Mouse (Mus musculus) heart, embryonic 14.5 days (tissue): ENCODE results near the gene Tac2. TPM values are rescaled to one million over a fixed set of nuclear protein-coding genes. Genes with fewer than 3 reads are reported as not detected.

Experiments used
- ATAC-seq: fragments of 200-750 bp; cut with Nextera tagmentation; 2 replicates; pipeline ENCODE4 v1.8.0; 2017; ENCODE audit warnings: low read depth, moderate TSS enrichment; ENCODE audit not compliant: insufficient number of reproducible peaks, insufficient read depth, low FRiP score
- H3K27ac ChIP-seq, 2 experiments: fragments of 200-500 bp in 1 of 2; fragments of 300-500 bp in 1 of 2; sonication (generic) in 1 of 2; replicated peaks in 1 of 2; 2 replicates each; pipeline ENCODE4 v1.5.1; 2012 to 2014; ENCODE audit warnings: low read depth in 2 of 2, low read length in 2 of 2, control low read depth in 1 of 2, mild to moderate bottlenecking in 1 of 2, mixed read lengths in 1 of 2; ENCODE audit not compliant: control insufficient read depth in 1 of 2, insufficient read depth in 1 of 2
- H3K27me3 ChIP-seq: fragments of 300-500 bp; sonication (generic); 2 replicates; pipeline ENCODE4 v1.6.1; 2014; ENCODE audit warnings: mild to moderate bottlenecking, low read length, control low read depth; ENCODE audit not compliant: control insufficient read depth, insufficient read depth
- H3K36me3 ChIP-seq: fragments of 300-500 bp; sonication (generic); 2 replicates; pipeline ENCODE4 v1.6.1; 2014; ENCODE audit warnings: mild to moderate bottlenecking, control low read depth, low read length, mixed read lengths; ENCODE audit not compliant: control insufficient read depth, insufficient read depth
- H3K4me1 ChIP-seq, 2 experiments: fragments of 200-500 bp in 1 of 2; fragments of 300-500 bp in 1 of 2; sonication (generic) in 1 of 2; 2 replicates each; pipeline ENCODE4 v1.6.1; 2012 to 2014; ENCODE audit warnings: low read length in 2 of 2, control low read depth in 1 of 2, mixed read lengths in 1 of 2; ENCODE audit not compliant: control insufficient read depth in 2 of 2, insufficient read depth in 2 of 2
- H3K4me2 ChIP-seq: fragments of 300-500 bp; sonication (generic); 2 replicates; pipeline ENCODE4 v1.6.1; 2014; ENCODE audit warnings: mild to moderate bottlenecking, low read length
- H3K4me3 ChIP-seq, 2 experiments: fragments of 200-500 bp in 1 of 2; fragments of 300-500 bp in 1 of 2; sonication (generic) in 1 of 2; 2 replicates each; pipeline ENCODE4 v1.5.1; 2012 to 2014; ENCODE audit warnings: low read length in 2 of 2, mild to moderate bottlenecking in 2 of 2, control low read depth in 1 of 2, low read depth in 1 of 2, moderate library complexity in 1 of 2; ENCODE audit not compliant: control insufficient read depth in 1 of 2, insufficient read depth in 1 of 2
- H3K9ac ChIP-seq: fragments of 300-500 bp; sonication (generic); 2 replicates; pipeline ENCODE4 v1.6.1; 2014; ENCODE audit warnings: mild to moderate bottlenecking, low read length
- H3K9me3 ChIP-seq: fragments of 300-500 bp; sonication (generic); 2 replicates; pipeline ENCODE4 v1.6.1; 2016; ENCODE audit warnings: low read length, control low read depth; ENCODE audit not compliant: control insufficient read depth
- WGBS: fragments of 180-500 bp; shearing (Covaris S2); extraction: QIAGEN DNeasy Blood & Tissue Kit; methylation state at CpG from one replicate; pipeline ENCODE4 v1.1.7; 2014; 5-methylcytosine and 5-hydroxymethylcytosine counted together
- polyA plus RNA-seq: library from polyadenylated mRNA; unstranded; fragments of >200 nt; fragmentation: Nextera tagmentation; extraction: Ambion mirVana; gene quantifications from 2 replicates; pipeline ENCODE4 v1.2.1, GENCODE M21; 2014

Tac2 gene
- polyA plus RNA-seq, 1 experiment from 2014 or later, result 1.3 TPM

GRCm38 (mm10) chr10:127679881-127680280 is 44.4 kb upstream of the Tac2 start:
- Histone ChIP-seq H3K4me1 (peaks cover 0 to 7% of the 10 kb centered on the region in 2 experiments; a peak in 1 of 4 replicates), H3K27me3 (no peaks in the 10 kb centered on the region), H3K9ac (no peak overlapping the region), H3K9me3 (no peaks in the 10 kb centered on the region), H3K27ac (no peak overlapping the region), H3K4me3 (no peak overlapping the region), H3K4me2 (no peak overlapping the region), H3K36me3 (no peaks in the 10 kb centered on the region)
- ATAC-seq, result no peak
- 78% methylated on average over 3 of the region's 3 CpGs for WGBS

- Histone ChIP-seq H3K9me3 (no peaks in the 10 kb centered on the region), H3K4me3 (no peak overlapping the region), H3K4me2 (no peak overlapping the region), H3K36me3 (no peaks in the 10 kb centered on the region), H3K9ac (no peak overlapping the region), H3K27me3 (no peaks in the 10 kb centered on the region), H3K27ac (no peak overlapping the region), H3K4me1 (peaks cover 0 to 4% of the 10 kb centered on the region in 2 experiments; a peak in 1 of 4 replicates)
- 87% methylated on average over 6 of the region's 6 CpGs for WGBS
- no peak for ATAC-seq
These were observed 41.4 kb upstream of the Tac2 start for GRCm38 (mm10) chr10:127682886-127683285.

- H3K27me3 ChIP-seq, result no peaks in the 10 kb centered on the region
- peaks cover 62% of the 10 kb centered on the region for H3K36me3 ChIP-seq
- no peaks in the 10 kb centered on the region for H3K4me1 ChIP-seq
- no peak for ATAC-seq
- no peak overlapping the region for H3K9ac ChIP-seq
- WGBS, result 24% methylated on average over 1 of the region's 1 CpGs
- H3K4me2 ChIP-seq, result no peak overlapping the region
- no peak overlapping the region for H3K4me3 ChIP-seq
- no peak overlapping the region for H3K27ac ChIP-seq
- no peaks in the 10 kb centered on the region for H3K9me3 ChIP-seq
These were observed 33.2 kb upstream of the Tac2 start for GRCm38 (mm10) chr10:127691053-127691452.

DNA sequence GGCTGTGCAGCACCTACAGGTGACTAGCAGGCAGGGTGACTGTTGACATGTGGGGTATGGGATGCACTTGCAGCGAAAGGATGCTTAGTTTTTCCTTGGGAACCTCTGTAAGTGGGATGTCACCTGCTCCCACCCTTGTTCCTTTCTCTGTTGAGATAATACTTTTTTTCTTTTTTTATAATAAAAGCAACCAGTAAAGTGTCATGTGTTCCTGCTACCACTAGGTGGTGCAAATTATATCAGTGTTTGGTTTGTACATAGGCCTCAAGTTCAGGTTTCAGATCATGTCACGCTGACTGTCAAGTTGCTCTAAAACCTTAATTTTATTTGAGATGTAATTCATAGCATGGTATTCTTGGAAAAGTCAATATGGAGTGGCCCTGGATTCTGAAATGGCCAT is 29.6 kb upstream of the Tac2 start:
- ATAC-seq, result no peak
- Histone ChIP-seq H3K4me1 (no peaks in the 10 kb centered on the region), H3K4me2 (no peak overlapping the region), H3K4me3 (no peak overlapping the region), H3K27ac (no peak overlapping the region), H3K27me3 (no peaks in the 10 kb centered on the region), H3K9me3 (no peaks in the 10 kb centered on the region), H3K9ac (no peak overlapping the region), H3K36me3 (peaks cover 83% of the 10 kb centered on the region)
- WGBS, result 58% methylated on average over 2 of the region's 2 CpGs

DNA sequence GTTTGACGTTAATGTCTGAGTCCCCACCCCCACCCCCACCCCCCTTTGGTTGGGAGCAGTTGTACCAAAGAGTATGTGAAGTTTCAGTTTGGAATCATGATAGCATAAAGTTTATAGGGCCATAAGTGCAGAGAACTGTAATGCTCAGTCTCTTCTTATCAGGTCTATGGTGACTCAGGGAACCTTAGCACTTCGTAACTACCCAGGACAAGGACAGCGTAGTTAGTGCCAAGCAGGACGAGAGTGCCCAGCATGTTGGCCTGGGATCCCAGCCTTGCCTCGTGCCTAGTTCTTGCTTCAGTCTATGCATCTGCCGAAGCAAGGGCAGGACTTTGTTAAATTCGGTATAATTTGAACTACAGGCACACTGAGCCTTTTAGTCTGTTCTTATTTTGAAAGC is 28.5 kb upstream of the Tac2 start:
- Histone ChIP-seq H3K4me1 (no peaks in the 10 kb centered on the region), H3K9me3 (no peaks in the 10 kb centered on the region), H3K27ac (no peak overlapping the region), H3K4me3 (no peak overlapping the region), H3K9ac (no peak overlapping the region), H3K36me3 (peaks cover 77% of the 10 kb centered on the region), H3K27me3 (no peaks in the 10 kb centered on the region), H3K4me2 (no peak overlapping the region)
- 92% methylated on average over 7 of the region's 7 CpGs for WGBS
- ATAC-seq, result no peak

- ATAC-seq, result no peak
- H3K4me3 ChIP-seq, result no peak overlapping the region
- no peaks in the 10 kb centered on the region; the same call in 1 of the 2 replicates for H3K27me3 ChIP-seq
- H3K27ac ChIP-seq, result no peak overlapping the region
- H3K9me3 ChIP-seq, result no peaks in the 10 kb centered on the region
- no peak overlapping the region for H3K9ac ChIP-seq
- 91% methylated on average over 7 of the region's 7 CpGs for WGBS
- no peaks in the 10 kb centered on the region for H3K4me1 ChIP-seq
- no peak overlapping the region for H3K4me2 ChIP-seq
- peaks cover 54% of the 10 kb centered on the region for H3K36me3 ChIP-seq
These were observed 25.3 kb upstream of the Tac2 start for GRCm38 (mm10) chr10:127698966-127699365.

DNA sequence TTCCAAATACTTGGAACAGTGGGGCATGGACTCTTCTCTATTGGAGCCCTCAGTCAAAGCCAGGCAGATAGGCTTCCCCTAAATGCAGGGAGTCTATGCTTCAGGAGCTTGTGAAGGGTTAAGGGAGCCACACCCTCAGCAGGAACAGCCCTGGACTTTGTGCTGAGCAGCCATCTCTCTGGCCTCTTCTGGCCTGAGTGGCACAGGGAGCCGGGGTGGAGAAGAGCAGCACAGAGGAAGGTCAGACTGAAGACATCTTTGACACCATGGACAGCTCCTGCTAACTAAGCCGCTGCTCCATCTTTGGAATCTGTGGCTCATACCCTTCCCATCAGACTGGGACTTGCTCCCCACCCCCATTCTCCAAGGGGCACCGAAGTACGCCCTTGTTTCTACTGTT is 21.0 kb upstream of the Tac2 start:
- ATAC-seq, result no peak
- 28% methylated on average over 4 of the region's 4 CpGs for WGBS
- no peaks in the 10 kb centered on the region; the same call in 1 of the 2 replicates for H3K27me3 ChIP-seq
- no peak overlapping the region for H3K27ac ChIP-seq
- H3K4me1 ChIP-seq, result peaks cover 8 to 11% of the 10 kb centered on the region in 2 experiments
- H3K9me3 ChIP-seq, result no peaks in the 10 kb centered on the region
- H3K4me2 ChIP-seq, result no peak overlapping the region
- H3K36me3 ChIP-seq, result peaks cover 15% of the 10 kb centered on the region; the same call in 1 of the 2 replicates
- H3K4me3 ChIP-seq, result no peak overlapping the region
- H3K9ac ChIP-seq, result no peak overlapping the region

GRCm38 (mm10) chr10:127704293-127704692 is 20.0 kb upstream of the Tac2 start:
- Histone ChIP-seq H3K4me3 (no peak overlapping the region), H3K36me3 (peaks cover 6% of the 10 kb centered on the region; the same call in 1 of the 2 replicates), H3K4me2 (no peak overlapping the region), H3K4me1 (peaks cover 8 to 11% of the 10 kb centered on the region in 2 experiments), H3K9ac (no peak overlapping the region), H3K9me3 (no peaks in the 10 kb centered on the region), H3K27ac (no peak overlapping the region), H3K27me3 (no peaks in the 10 kb centered on the region; the same call in 1 of the 2 replicates)
- WGBS, result 38% methylated on average over 2 of the region's 2 CpGs
- no peak for ATAC-seq
